Mouse (Mus musculus) intestine, postnatal 0 days (tissue): Measurements from ENCODE around the gene Clybl. TPM values are rescaled to one million over a fixed set of nuclear protein-coding genes. Genes with fewer than 3 reads are reported as not detected.

Source experiments
- ATAC-seq: fragments of 200-750 bp; cut with Nextera tagmentation; 2 replicates; pipeline ENCODE4 v1.8.0; 2017; ENCODE audit warnings: mild to moderate bottlenecking, moderate TSS enrichment, moderate library complexity
- H3K27ac ChIP-seq: fragments of 300-500 bp; sonication (generic); 2 replicates; pipeline ENCODE4 v1.5.1; 2014; ENCODE audit warnings: mild to moderate bottlenecking, low read depth, low read length, moderate library complexity
- H3K27me3 ChIP-seq: fragments of 300-500 bp; sonication (generic); replicated peaks from 2 replicates; pipeline ENCODE4 v1.6.1; 2014; ENCODE audit warnings: low read length, mixed read lengths; ENCODE audit not compliant: control insufficient read depth, insufficient read depth
- H3K36me3 ChIP-seq: fragments of 300-500 bp; sonication (generic); 2 replicates; pipeline ENCODE4 v1.6.1; 2014; ENCODE audit warnings: mild to moderate bottlenecking, moderate library complexity; ENCODE audit not compliant: control insufficient read depth, insufficient read depth
- H3K4me1 ChIP-seq: fragments of 300-500 bp; sonication (generic); replicated peaks from 2 replicates; pipeline ENCODE4 v1.6.1; 2014; ENCODE audit warnings: antibody characterized with exemption, low read length, mixed read lengths; ENCODE audit not compliant: control insufficient read depth, insufficient read depth
- H3K4me2 ChIP-seq: fragments of 300-500 bp; sonication (generic); replicated peaks from 2 replicates; pipeline ENCODE4 v1.6.1; 2014; ENCODE audit warnings: low read depth, mild to moderate bottlenecking, moderate library complexity
- H3K4me3 ChIP-seq: fragments of 300-500 bp; sonication (generic); 2 replicates; pipeline ENCODE4 v1.5.1; 2014; ENCODE audit warnings: low read depth, low read length
- H3K9ac ChIP-seq: fragments of 300-500 bp; sonication (generic); 2 replicates; pipeline ENCODE4 v1.6.1; 2014; ENCODE audit warnings: mild to moderate bottlenecking, low read depth, low read length
- H3K9me3 ChIP-seq: fragments of 300-500 bp; sonication (generic); 2 replicates; pipeline ENCODE4 v1.6.1; 2016; ENCODE audit warnings: mixed run types; ENCODE audit not compliant: control insufficient read depth
- CTCF ChIP-seq: sonication (generic); IDR thresholded peaks from 2 replicates; pipeline ENCODE4 v1.5.1; 2016; ENCODE audit warnings: low read depth, mild to moderate bottlenecking, control low read depth, antibody characterized with exemption, moderate library complexity
- WGBS: fragments of 180-500 bp; shearing (Covaris S2); extraction: QIAGEN DNeasy Blood & Tissue Kit; methylation state at CpG from one replicate; pipeline ENCODE4 v1.1.7; 2014; 5-methylcytosine and 5-hydroxymethylcytosine counted together
- polyA plus RNA-seq: library from polyadenylated mRNA; unstranded; fragments of >200 nt; fragmentation: Nextera tagmentation; extraction: Ambion mirVana; gene quantifications from 2 replicates; pipeline ENCODE4 v1.2.1, GENCODE M21; 2015

The Clybl gene
- polyA plus RNA-seq, 1 experiment from 2014 or later: 22.2 TPM

DNA sequence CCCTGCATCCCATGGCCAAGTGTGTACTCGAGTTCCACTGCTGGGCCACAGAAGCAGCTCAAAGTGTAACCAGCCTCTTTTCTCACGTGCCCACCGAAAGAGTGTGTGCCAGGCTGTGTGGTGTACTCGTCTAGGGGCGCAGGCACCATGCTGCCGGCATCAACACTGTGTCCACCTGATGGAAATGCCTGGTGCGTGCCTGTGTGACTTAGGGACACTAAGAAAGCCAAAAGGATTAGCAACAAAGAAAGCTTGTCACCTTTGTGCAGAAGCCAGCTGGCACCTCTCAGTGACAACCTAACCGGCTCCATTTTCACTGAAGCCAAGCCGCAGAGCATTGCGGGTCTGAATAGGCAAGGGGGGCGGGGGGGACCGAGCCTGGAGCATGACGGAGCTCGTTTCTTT lies 49.1 kb downstream of the Clybl start:
- 70% methylated on average over 14 of the region's 14 CpGs for WGBS
- no peak for ATAC-seq
- no peak for TF ChIP-seq CTCF

DNA sequence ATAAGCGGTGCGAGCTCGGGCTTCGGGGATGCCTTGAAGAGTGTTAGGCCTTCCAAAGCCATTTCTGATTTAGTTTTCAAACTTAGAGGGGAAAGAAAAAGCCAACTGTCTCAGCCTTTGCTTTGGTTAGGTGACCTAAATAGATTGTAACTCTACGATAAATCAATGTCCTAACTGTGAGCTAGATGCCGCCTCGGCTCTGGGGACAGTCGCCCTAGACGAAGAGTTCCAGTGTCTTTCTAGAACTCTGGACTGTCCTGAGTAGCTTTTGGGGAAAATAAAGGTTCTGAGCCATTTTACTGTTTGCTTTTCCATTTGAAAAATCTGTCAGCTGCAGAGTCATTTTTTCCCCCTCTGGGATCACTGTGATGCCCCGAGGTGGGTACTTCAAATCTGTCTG lies 49.6 kb downstream of the Clybl start:
- no peaks in the 10 kb centered on the region; the same call in 1 of the 2 replicates for H3K27me3 ChIP-seq
- WGBS: 90% methylated on average over 10 of the region's 10 CpGs
- no peak overlapping the region for H3K4me3 ChIP-seq
- no peak for TF ChIP-seq CTCF
- H3K4me1 ChIP-seq: no peaks in the 10 kb centered on the region
- no peak for ATAC-seq
- H3K36me3 ChIP-seq: no peaks in the 10 kb centered on the region
- no peaks in the 10 kb centered on the region for H3K9me3 ChIP-seq
- H3K4me2 ChIP-seq: no peak overlapping the region
- no peak overlapping the region for H3K9ac ChIP-seq
- H3K27ac ChIP-seq: no peak overlapping the region

More for the DNA sequence above, 49.1 kb downstream of the Clybl start:
- Histone ChIP-seq H3K36me3 (no peaks in the 10 kb centered on the region), H3K9ac (no peak overlapping the region), H3K4me3 (no peak overlapping the region), H3K27me3 (no peaks in the 10 kb centered on the region; the same call in 1 of the 2 replicates), H3K4me1 (no peaks in the 10 kb centered on the region), H3K9me3 (no peaks in the 10 kb centered on the region), H3K4me2 (no peak overlapping the region), H3K27ac (no peak overlapping the region)

DNA sequence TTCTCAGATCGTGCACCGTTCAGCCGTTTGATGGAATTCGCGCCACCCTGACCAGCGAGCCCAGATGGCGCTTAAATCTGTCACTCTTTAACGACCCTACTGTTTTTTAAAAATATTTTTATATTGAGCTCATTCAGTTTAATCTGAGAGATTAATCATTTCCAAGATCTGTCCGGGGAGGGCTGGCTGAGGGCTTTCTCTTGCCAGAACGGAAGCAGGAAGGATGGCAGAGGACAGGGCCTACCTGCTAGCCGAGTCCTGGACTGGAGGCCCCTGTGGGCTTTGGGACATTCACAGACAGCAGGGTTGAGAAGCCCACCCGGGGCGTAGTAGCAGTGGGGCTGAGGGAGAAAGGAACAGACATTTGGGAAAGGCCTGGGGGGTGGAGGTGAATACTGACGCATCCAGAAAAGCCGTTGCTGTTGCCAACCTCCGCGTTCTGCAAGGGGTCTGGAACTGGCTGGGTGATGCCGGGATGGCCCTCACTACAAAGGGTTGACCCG lies 51.8 kb downstream of the Clybl start:
- Histone ChIP-seq H3K27me3 (no peaks in the 10 kb centered on the region; the same call in 1 of the 2 replicates), H3K36me3 (no peaks in the 10 kb centered on the region), H3K4me1 (no peaks in the 10 kb centered on the region), H3K4me3 (no peak overlapping the region), H3K9ac (no peak overlapping the region), H3K27ac (no peak overlapping the region), H3K4me2 (no peak overlapping the region), H3K9me3 (no peaks in the 10 kb centered on the region)
- no peak for TF ChIP-seq CTCF
- WGBS: 76% methylated on average over 19 of the region's 19 CpGs
- ATAC-seq: no peak

DNA sequence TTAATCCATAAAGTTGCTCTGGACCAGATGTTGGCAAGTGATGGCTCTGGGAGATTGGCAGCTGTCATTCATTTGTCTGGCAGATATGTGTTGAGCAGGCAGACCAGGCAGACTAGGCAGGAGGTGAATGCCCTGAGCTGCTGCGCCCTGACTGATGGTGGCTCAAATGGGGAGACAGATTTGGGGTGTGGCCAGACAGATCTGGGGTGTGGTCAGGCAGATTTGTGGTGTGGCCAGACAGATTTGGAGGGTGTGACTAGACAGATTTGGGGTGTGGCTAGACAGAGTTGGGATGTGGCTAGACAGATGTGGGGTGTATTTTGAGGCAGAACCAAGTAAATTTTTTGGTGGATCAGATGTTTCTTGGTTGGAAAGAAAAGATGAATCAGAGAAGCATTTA lies 62.4 kb downstream of the Clybl start:
- Histone ChIP-seq H3K4me1 (no peaks in the 10 kb centered on the region), H3K27ac (no peak overlapping the region), H3K4me2 (no peak overlapping the region), H3K9ac (no peak overlapping the region), H3K4me3 (no peak overlapping the region), H3K9me3 (no peaks in the 10 kb centered on the region), H3K36me3 (no peaks in the 10 kb centered on the region), H3K27me3 (no peaks in the 10 kb centered on the region)
- TF ChIP-seq CTCF: no peak
- WGBS: 71% methylated on average over 1 of the region's 1 CpGs
- no peak for ATAC-seq

- Histone ChIP-seq H3K4me3 (no peak overlapping the region), H3K4me2 (no peak overlapping the region), H3K27me3 (no peaks in the 10 kb centered on the region), H3K4me1 (no peaks in the 10 kb centered on the region), H3K9me3 (no peaks in the 10 kb centered on the region), H3K36me3 (no peaks in the 10 kb centered on the region), H3K9ac (no peak overlapping the region), H3K27ac (no peak overlapping the region)
- WGBS: 80% methylated on average over 18 of the region's 18 CpGs
- ATAC-seq: no peak
- TF ChIP-seq CTCF: no peak
Observed at GRCm38 (mm10) chr14:122246919-122247859, 65.7 kb downstream of the Clybl start.

DNA sequence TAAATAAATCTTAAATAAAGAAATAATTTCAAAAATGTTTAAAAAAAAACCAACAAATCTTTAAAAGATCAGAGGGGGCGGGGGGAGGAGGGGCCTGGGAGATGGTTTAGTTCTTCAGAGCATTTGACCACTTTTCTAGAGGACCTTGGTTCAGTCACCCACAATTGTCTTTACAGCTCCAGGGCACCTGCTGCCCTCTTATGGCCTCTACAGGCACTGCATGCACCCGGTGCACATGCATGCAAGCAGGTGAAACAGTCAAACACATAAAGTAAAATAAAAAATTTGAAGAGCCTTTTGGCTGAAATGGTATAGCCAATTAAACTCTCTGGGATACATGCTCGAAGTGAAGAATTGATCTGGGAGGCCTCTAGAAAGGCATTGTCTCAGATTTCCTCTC lies 67.6 kb downstream of the Clybl start:
- no peaks in the 10 kb centered on the region for H3K36me3 ChIP-seq
- no peak for ATAC-seq
- no peak overlapping the region for H3K4me3 ChIP-seq
- H3K27me3 ChIP-seq: 0 out of 2 replicates have a peak, but pooled peaks cover 4% of the 10 kb centered on the region
- H3K4me2 ChIP-seq: no peak overlapping the region
- no peaks in the 10 kb centered on the region for H3K4me1 ChIP-seq
- TF ChIP-seq CTCF: peak; percentile 54
- H3K9ac ChIP-seq: no peak overlapping the region
- H3K27ac ChIP-seq: no peak overlapping the region
- H3K9me3 ChIP-seq: no peaks in the 10 kb centered on the region
- WGBS: 88% methylated on average over 3 of the region's 3 CpGs
